Mouse (Mus musculus): Measurements from ENCODE around the gene Nub1.

GRCm38 (mm10) chr5:24645454-24645853 lies 39.9 kb upstream of the Nub1 start:
- no peak for TF ChIP-seq CTCF (IDR thresholded peaks at IDR 0.05; ENCODE audit: low read depth, low read length)
- no peak for TF ChIP-seq POLR2A (IDR thresholded peaks at IDR 0.05; ENCODE audit: extremely low read depth, insufficient read depth, low read length)
